Mouse (Mus musculus) heart, postnatal 0 days (tissue): ENCODE measurements around the gene Nrg4. TPM values are rescaled to one million over a fixed set of nuclear protein-coding genes. Genes with fewer than 3 reads are reported as not detected.

ENCODE experiments used
- ATAC-seq: fragments of 200-750 bp; cut with Nextera tagmentation; 2 replicates; pipeline ENCODE4 v1.8.0; 2017; ENCODE audit warnings: low read depth, moderate number of reproducible peaks, moderate library complexity; ENCODE audit not compliant: insufficient read depth
- DNase-seq: peaks from one replicate; pipeline ENCODE4 v3.0.0-alpha.2; 2016; ENCODE audit warnings: low spot score
- H3K27ac ChIP-seq: fragments of 300-500 bp; sonication (generic); 2 replicates; pipeline ENCODE4 v1.5.1; 2014; ENCODE audit warnings: low read depth, mild to moderate bottlenecking
- H3K27me3 ChIP-seq: fragments of 300-500 bp; sonication (generic); 2 replicates; pipeline ENCODE4 v1.6.1; 2014; ENCODE audit warnings: low read length, mixed read lengths; ENCODE audit not compliant: control insufficient read depth, insufficient read depth
- H3K36me3 ChIP-seq: fragments of 300-500 bp; sonication (generic); replicated peaks from 2 replicates; pipeline ENCODE4 v1.6.1; 2014; ENCODE audit warnings: low read length, mixed read lengths; ENCODE audit not compliant: control insufficient read depth, insufficient read depth
- H3K4me1 ChIP-seq: fragments of 300-500 bp; sonication (generic); 2 replicates; pipeline ENCODE4 v1.6.1; 2014; ENCODE audit warnings: antibody characterized with exemption; ENCODE audit not compliant: control insufficient read depth, insufficient read depth
- H3K4me2 ChIP-seq: fragments of 300-500 bp; sonication (generic); 2 replicates; pipeline ENCODE4 v1.6.1; 2014; ENCODE audit warnings: low read depth, mild to moderate bottlenecking, low read length, moderate library complexity
- H3K4me3 ChIP-seq: fragments of 300-500 bp; sonication (generic); 2 replicates; pipeline ENCODE4 v1.5.1; 2014; ENCODE audit warnings: low read depth, low read length
- H3K9ac ChIP-seq: fragments of 300-500 bp; sonication (generic); replicated peaks from 2 replicates; pipeline ENCODE4 v1.6.1; 2014; ENCODE audit warnings: low read depth, low read length, mixed read lengths
- H3K9me3 ChIP-seq: fragments of 300-500 bp; sonication (generic); replicated peaks from 2 replicates; pipeline ENCODE4 v1.6.1; 2016; ENCODE audit warnings: low read length; ENCODE audit not compliant: control insufficient read depth
- CTCF ChIP-seq: IDR thresholded peaks from 2 replicates; pipeline ENCODE4 v1.5.1; 2016; ENCODE audit warnings: antibody characterized with exemption, control low read depth, low read depth
- EP300 ChIP-seq: IDR thresholded peaks from 2 replicates; pipeline ENCODE4 v1.6.1; 2016; ENCODE audit warnings: antibody characterized with exemption, low read depth
- WGBS: fragments of 180-500 bp; shearing (Covaris S2); extraction: QIAGEN DNeasy Blood & Tissue Kit; methylation state at CpG from one replicate; pipeline ENCODE4 v1.1.7; 2014; 5-methylcytosine and 5-hydroxymethylcytosine counted together
- polyA plus RNA-seq: library from polyadenylated mRNA; unstranded; fragments of >200 nt; fragmentation: Nextera tagmentation; extraction: Ambion mirVana; gene quantifications from 2 replicates; pipeline ENCODE4 v1.2.1, GENCODE M21; 2015
- total RNA-seq: library from RNA; depleted of rRNA; stranded (reverse); fragments of >200 nt; gene quantifications from 2 replicates; pipeline ENCODE4 v1.2.3, GENCODE M21; 2014; ENCODE audit warnings: low replicate concordance; rRNA removed

Gene Nrg4
- total and polyA plus RNA-seq, 2 experiments from 2014 or later = 1.3 TPM; not detected in 1

DNA sequence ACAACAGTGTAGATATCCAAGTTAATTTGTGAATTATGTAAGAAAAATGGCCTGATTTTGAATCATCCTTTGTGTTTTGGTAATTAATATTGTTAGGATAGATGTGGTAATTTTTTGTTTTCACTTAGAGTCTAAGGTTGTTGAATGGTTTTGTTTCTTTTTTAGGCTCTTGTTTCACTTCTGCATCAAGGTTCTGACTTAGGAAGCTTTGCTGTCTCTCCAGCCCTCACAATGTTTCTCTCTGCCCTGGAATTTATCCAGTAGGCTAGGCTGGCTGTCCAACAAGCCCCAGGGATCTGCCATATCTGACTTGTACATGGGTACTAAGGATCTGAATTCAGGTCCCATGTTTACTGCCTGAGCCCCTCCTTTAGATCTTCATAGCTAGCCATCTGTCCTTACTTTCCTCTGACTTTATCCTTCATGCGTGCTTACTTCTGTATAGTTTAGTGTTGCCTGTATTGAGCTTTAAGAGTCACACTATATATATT lies 154.4 kb downstream of the Nrg4 start:
- DNase-seq (no peak), ATAC-seq (no peak)
- H3K36me3 ChIP-seq = 0 out of 2 replicates have a peak, but pooled peaks cover 7% of the 10 kb centered on the region
- no peak for TF ChIP-seq EP300
- TF ChIP-seq CTCF = no peak
- H3K27me3 ChIP-seq = no peaks in the 10 kb centered on the region
- H3K4me3 ChIP-seq = no peak overlapping the region
- no peak overlapping the region for H3K27ac ChIP-seq
- no peaks in the 10 kb centered on the region for H3K9me3 ChIP-seq
- 85% methylated on average over 1 of the region's 1 CpGs for WGBS
- H3K4me2 ChIP-seq = no peak overlapping the region
- no peaks in the 10 kb centered on the region for H3K4me1 ChIP-seq
- no peak overlapping the region for H3K9ac ChIP-seq

DNA sequence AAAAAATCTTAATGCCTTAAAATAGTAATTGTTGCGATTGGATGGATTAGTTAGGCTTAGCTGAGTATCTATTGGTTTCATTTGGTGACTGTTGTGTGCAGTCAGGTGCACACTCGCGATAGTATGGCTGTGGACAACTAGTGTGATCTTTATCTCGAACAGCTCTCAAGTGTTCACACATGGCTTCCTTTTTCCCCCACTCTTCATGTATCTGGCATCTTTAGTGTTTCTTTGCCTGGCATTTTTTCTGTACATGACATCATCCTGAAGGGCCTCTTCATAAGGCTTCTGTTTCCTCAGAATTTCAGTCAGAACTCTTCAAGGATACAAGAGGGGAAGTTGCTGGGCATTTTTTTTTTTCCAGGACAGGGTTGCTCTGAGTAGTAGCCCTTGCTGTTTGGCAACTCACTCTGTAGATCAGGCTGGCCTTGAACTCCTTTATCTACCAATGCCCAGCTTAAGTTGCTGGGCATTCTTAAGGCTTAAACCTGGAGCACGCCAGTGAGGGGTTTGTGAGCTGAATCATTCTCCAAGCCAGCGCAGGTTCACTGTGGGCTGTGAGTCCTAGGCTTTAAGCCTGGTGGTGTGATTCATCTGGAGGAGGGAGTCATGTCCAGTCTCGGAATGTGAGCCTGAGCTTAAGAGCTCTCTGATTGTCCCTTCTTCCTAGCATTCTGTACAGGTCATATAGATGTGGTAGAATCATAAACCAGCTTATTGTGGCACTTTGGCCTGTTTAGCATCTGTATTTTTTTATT lies 155.8 kb downstream of the Nrg4 start:
- no peak overlapping the region for H3K27ac ChIP-seq
- no peaks in the 10 kb centered on the region for H3K27me3 ChIP-seq
- no peak overlapping the region for H3K4me2 ChIP-seq
- WGBS = 65% methylated on average over 7 of the region's 7 CpGs
- ATAC-seq = no peak
- DNase-seq = no peak
- no peaks in the 10 kb centered on the region for H3K9me3 ChIP-seq
- TF ChIP-seq CTCF = no peak
- TF ChIP-seq EP300 = no peak
- 0 out of 2 replicates have a peak, but pooled peaks cover 7% of the 10 kb centered on the region for H3K36me3 ChIP-seq
- no peaks in the 10 kb centered on the region for H3K4me1 ChIP-seq
- no peak overlapping the region for H3K9ac ChIP-seq
- H3K4me3 ChIP-seq = no peak overlapping the region

Other genes with a start within 250 kb of the Nrg4 start
- 18.6 and 23.5 TPM in 2 replicates for gene Ube2q2, start 178.0 kb downstream of the Nrg4 start, total RNA-seq
- gene Ube2q2, start 178.0 kb downstream of the Nrg4 start, polyA plus RNA-seq = 21.6 and 22.0 TPM in 2 replicates
- 42.0 and 45.0 TPM in 2 replicates for gene Fbxo22, start 117.9 kb downstream of the Nrg4 start, total RNA-seq
- 46.8 and 48.3 TPM in 2 replicates for gene Fbxo22, start 117.9 kb downstream of the Nrg4 start, polyA plus RNA-seq
- 2.1 TPM in 1 of 2 replicates, not detected in the other for gene Tmem266, start 69 bp upstream of the Nrg4 start, total RNA-seq
- gene Tmem266, start 69 bp upstream of the Nrg4 start, polyA plus RNA-seq = 0.11 and 0.15 TPM in 2 replicates
- gene Etfa, start 185.4 kb upstream of the Nrg4 start, total RNA-seq = 85.6 and 94.5 TPM in 2 replicates
- 929 and 949 TPM in 2 replicates for gene Etfa, start 185.4 kb upstream of the Nrg4 start, polyA plus RNA-seq
- gene Isl2, start 211.8 kb upstream of the Nrg4 start, total RNA-seq = not detected in 2 replicates
- gene Isl2, start 211.8 kb upstream of the Nrg4 start, polyA plus RNA-seq = not detected in 2 replicates